Comparison of ENCODE assay signal across 29 mouse cellular contexts in genomic region chr5:135648461-135649308, GRCm38 (mm10). TPM values are rescaled to one million over a fixed set of nuclear protein-coding genes. Genes with fewer than 3 reads are reported as not detected.
DNase-seq lines count a peak whose midpoint lies in the region; ATAC-seq and TF ChIP-seq lines count a peak whose summit lies in the region.
"Had no signal": no experiment of that assay in that cellular context is flagged by ENCODE, and none has a peak within 500 bp of the region (broad histone marks: within the 10 kb centered on the region; RNA-seq: fewer than 3 reads in every experiment).

No protein-coding gene starts in this region.

- H3K4me2 ChIP-seq in CH12.LX (ENCODE audit: insufficient read depth, low read depth, poor library complexity, severe bottlenecking): no peak overlapping the region
- H3K4me2 ChIP-seq: embryonic facial prominence, embryonic 12.5 days; heart, embryonic 12.5 days; hindbrain, embryonic 13.5 days; liver, embryonic 12.5 days; midbrain, embryonic 11.5 days; neural tube, embryonic 12.5 days had no signal

- intact Hi-C loops in left cerebral cortex, postnatal 25 days (cut with DNase I): no loop called here

- H3K4me1 ChIP-seq in CH12.LX (ENCODE audit: control insufficient read depth in 1 of 2, insufficient read depth in 2 of 2): peaks cover 3 to 17% of the 10 kb centered on the region in 2 experiments; a peak in 2 of 4 replicates
- H3K4me1 ChIP-seq: embryonic facial prominence, embryonic 12.5 days; forebrain, embryonic 10.5 days; heart, embryonic 12.5 days; hindbrain, embryonic 13.5 days; neural tube, embryonic 12.5 days had no signal

- H3K79me2 ChIP-seq in CH12.LX (replicated peaks; ENCODE audit: control insufficient read depth, extremely low read depth, insufficient read depth, poor library complexity, severe bottlenecking): no peaks in the 10 kb centered on the region

- no peak overlapping the region for H3K27ac ChIP-seq in CH12.LX (ENCODE audit: insufficient read depth, low read depth)
- H3K27ac ChIP-seq: embryonic facial prominence, embryonic 12.5 days; forebrain, embryonic 10.5 days; gastrocnemius, adult 2 months; heart, adult 2 months; hindbrain, embryonic 13.5 days; left cerebral cortex, adult 2 months; liver, embryonic 12.5 days; neural tube, embryonic 12.5 days had no signal

- no peak for TF ChIP-seq CTCF in CH12.LX (conservative IDR thresholded peaks at IDR 0.05 in 1 of 2, IDR thresholded peaks at IDR 0.05 in 1 of 2; ENCODE audit: low read depth in 2 of 2, low read length in 2 of 2)

- peak; percentile 56 for ATAC-seq in megakaryocyte progenitor cell, adult 5-6 weeks (replicated peaks; ENCODE audit: poor library complexity)
- ATAC-seq: activated CD4-positive, CD25-positive, alpha-beta regulatory T cell, adult 4 months; forebrain, embryonic 16.5 days; intestine, embryonic 16.5 days; liver, embryonic 12.5 days; liver, postnatal 0 days had no signal

- H3K4me3 ChIP-seq in CH12.LX (replicated peaks in 1 of 3; ENCODE audit: low read depth in 2 of 3, low read length in 2 of 3, poor library complexity in 1 of 3): no peak overlapping the region
- H3K4me3 ChIP-seq: embryonic facial prominence, embryonic 12.5 days; forebrain, embryonic 10.5 days; gastrocnemius, adult 2 months; heart, adult 2 months; heart, embryonic 12.5 days; hindbrain, embryonic 13.5 days; left cerebral cortex, adult 2 months; liver, embryonic 12.5 days; myocyte; neural tube, embryonic 12.5 days had no signal

- in situ Hi-C loops in CH12.LX (cut with MboI; ENCODE audit: low pct_ligation_motif_present, low pct_unique_long_range_greater_than_20kb, low sequenced_read_pairs): no loop called here

- dilution Hi-C loops in CH12.LX (cut with MboI; ENCODE audit: extremely low pct_ligation_motif_present, extremely low pct_unique_long_range_greater_than_20kb, low sequenced_read_pairs): no loop called here

- no peak overlapping the region for H3K9ac ChIP-seq in CH12.LX (ENCODE audit: insufficient read depth, low read depth)
- H3K9ac ChIP-seq: embryonic facial prominence, embryonic 12.5 days; heart, embryonic 12.5 days; hindbrain, embryonic 13.5 days; liver, embryonic 12.5 days; liver, postnatal 0 days; neural tube, embryonic 12.5 days had no signal

- TF ChIP-seq EP300 in CH12.LX (IDR thresholded peaks at IDR 0.05; ENCODE audit: low read length): no peak

- H3K9me3 ChIP-seq in CH12.LX (replicated peaks; ENCODE audit: low read length): no peaks in the 10 kb centered on the region
- H3K9me3 ChIP-seq: embryonic facial prominence, embryonic 12.5 days; forebrain, embryonic 10.5 days; G1E; hindbrain, embryonic 13.5 days; liver, embryonic 12.5 days; neural tube, embryonic 12.5 days had no signal

- peaks cover 4 to 7% of the 10 kb centered on the region in 2 experiments for H3K36me3 ChIP-seq in CH12.LX (replicated peaks in 1 of 2; ENCODE audit: control insufficient read depth in 1 of 2, insufficient read depth in 1 of 2, low read length in 1 of 2)

- DNase-seq in 3T3-L1 (ENCODE audit: low read depth, low spot score) (peak; percentile 58), CH12.LX (ENCODE audit: extremely low read depth) (no peak), NIH3T3 (ENCODE audit: low read depth) (peak; percentile 53)
- no peak for DNase-seq in left cerebral cortex, postnatal 25 days (ENCODE audit: low spot score in 2 of 2)
- DNase-seq in ovary, postnatal 14 days (ENCODE audit: low spot score): no peak
- DNase-seq: adrenal gland, adult 2 months; cerebellum, adult 8-10 months; cerebellum, postnatal 25 days; gastrocnemius, adult 2 months; heart, adult 2 months; heart, postnatal 4 days; kidney, postnatal 25 days; left cerebral cortex, postnatal 4 days; liver, postnatal 0 days; lung, postnatal 10 days had no signal

- TF ChIP-seq POLR2A in CH12.LX (IDR thresholded peaks at IDR 0.05; ENCODE audit: low read depth, low read length): no peak

- no peaks in the 10 kb centered on the region for H3K27me3 ChIP-seq in CH12.LX (replicated peaks)
- H3K27me3 ChIP-seq: embryonic facial prominence, embryonic 12.5 days; heart, embryonic 12.5 days; hindbrain, embryonic 13.5 days; liver, embryonic 12.5 days; neural tube, embryonic 12.5 days had no signal

- TF ChIP-seq RAD21 in CH12.LX (IDR thresholded peaks at IDR 0.05; ENCODE audit: low read depth, low read length): no peak

TF ChIP-seq in CH12.LX, 34 proteins besides CTCF, POLR2A, EP300 and RAD21:
- TF ChIP-seq GABPA (IDR thresholded peaks at IDR 0.05; ENCODE audit: insufficient replicate concordance, low read depth, low read length) (no peak), MAFK (IDR thresholded peaks at IDR 0.05; ENCODE audit: insufficient replicate concordance, low read length) (peak; percentile 58; the same call in 1 of the 2 replicates)
TF ChIP-seq in CH12.LX: peak in this region for 1.

RNA-seq across cellular contexts. Expression of gene Rhbdd2, which starts 16.3 kb away (rescaled TPM):
- total RNA-seq in CH12.LX (2012; rRNA removed) (5.6 and 6.4 TPM in 2 replicates), CH12.LX (2014; rRNA removed) (3.3 and 3.7 TPM in 2 replicates)
- polyA plus RNA-seq in CH12.LX (2012; ENCODE audit: insufficient read length, low read depth): 19.8 and 21.3 TPM in 2 replicates
- 14.2 and 17.1 TPM in 2 replicates for total RNA-seq in megakaryocyte progenitor cell, adult 5-6 weeks (2015)
- 3.0 and 4.6 TPM in 2 replicates for total RNA-seq in megakaryocyte progenitor cell, adult 5-6 weeks (2017)
- total RNA-seq in left cerebral cortex, postnatal 25 days (2021): 10 to 100 TPM; 83.8 to 86.5 TPM

RNA-seq across cellular contexts. Expression of gene Por, which starts 21.1 kb away (rescaled TPM):
- total RNA-seq in CH12.LX (2012; rRNA removed): 40.2 and 41.2 TPM in 2 replicates
- 16.3 and 17.3 TPM in 2 replicates for total RNA-seq in CH12.LX (2014; rRNA removed)
- polyA plus RNA-seq in CH12.LX (2012; ENCODE audit: insufficient read length, low read depth): 54.3 and 56.8 TPM in 2 replicates
- total RNA-seq in megakaryocyte progenitor cell, adult 5-6 weeks (2015): 12.7 and 21.3 TPM in 2 replicates
- 25.2 and 36.5 TPM in 2 replicates for total RNA-seq in megakaryocyte progenitor cell, adult 5-6 weeks (2017)
- 10 to 100 TPM; 84.4 to 91.2 TPM for total RNA-seq in left cerebral cortex, postnatal 25 days (2021)

Comparison
In these comparisons a context has a peak if more than half of its experiments do, and no peak if none do; other contexts are left out.
1. DNase-seq: peak in 3T3-L1 (single experiment) and NIH3T3 (single experiment); none in CH12.LX (single experiment), left cerebral cortex, postnatal 25 days (0 of 2) and ovary, postnatal 14 days (single experiment).
2. RNA of gene Rhbdd2, which starts 16.3 kb away (total RNA-seq): 83.8 to 86.5 TPM in left cerebral cortex, postnatal 25 days; 3.0 to 17.1 TPM in megakaryocyte progenitor cell, adult 5-6 weeks and 3.3 to 6.4 TPM in CH12.LX; every median in the first group is over 4 times any median in the second.